14 mouse cellular contexts compared by ENCODE assay signal in the genomic region with DNA sequence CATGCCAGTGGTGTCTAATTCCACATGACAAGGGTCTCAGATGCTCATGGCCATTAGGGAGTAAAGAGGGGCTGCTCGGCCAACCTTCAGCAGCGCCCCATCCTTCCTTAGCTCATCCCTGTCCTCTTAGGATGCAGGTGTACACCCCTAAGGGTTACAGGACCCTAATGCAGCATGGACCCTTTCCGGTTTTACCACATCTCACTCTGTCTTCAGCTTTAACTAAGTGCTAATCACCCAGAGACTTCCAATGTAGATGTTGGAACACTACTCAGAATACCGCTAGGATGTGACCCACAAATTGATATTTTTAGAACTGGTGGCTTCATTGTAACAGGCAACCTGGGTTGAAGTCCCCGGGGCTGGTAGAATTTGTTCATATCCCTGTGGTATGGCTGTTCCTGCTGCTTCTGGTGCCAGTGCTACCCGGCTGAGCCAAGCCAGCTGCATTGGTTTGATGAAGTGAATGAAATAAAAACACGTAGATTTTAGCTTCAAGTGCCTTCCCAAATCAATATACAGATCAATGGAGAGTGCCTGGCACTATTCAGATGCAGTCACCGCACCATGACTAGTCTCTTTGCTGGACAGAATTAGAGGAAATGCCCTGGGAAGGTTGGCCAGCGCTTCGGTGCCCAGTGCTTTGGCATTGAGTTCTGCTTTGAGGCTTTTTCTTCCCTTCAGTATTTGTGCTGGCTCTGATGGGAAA.
A peak's percentile ranks its signal among the peaks of the same experiment; 100 is the strongest.
DNase-seq lines count a peak whose midpoint lies in the region; ATAC-seq and TF ChIP-seq lines count a peak whose summit lies in the region.
"Had no signal": no experiment of that assay in that cellular context is flagged by ENCODE, and none has a peak within 500 bp of the region (broad histone marks: within the 10 kb centered on the region; RNA-seq: fewer than 3 reads in every experiment).

No protein-coding gene starts in this region.

- TF ChIP-seq POLR2A in cerebellum, adult 2 months (IDR thresholded peaks at IDR 0.05; ENCODE audit: borderline replicate concordance, insufficient read depth, low read length) = no peak
- TF ChIP-seq POLR2A in cortical plate, adult 2 months (IDR thresholded peaks at IDR 0.05; ENCODE audit: extremely low read depth, insufficient read depth, low read length) = no peak

- no peak for TF ChIP-seq CTCF in forebrain, postnatal 0 days (IDR thresholded peaks at IDR 0.05; ENCODE audit: low read depth)
- TF ChIP-seq CTCF in cerebellum, adult 2 months (IDR thresholded peaks at IDR 0.05; ENCODE audit: borderline replicate concordance, insufficient read depth, low read depth, low read length) = no peak
- no peak for TF ChIP-seq CTCF in cortical plate, adult 2 months (IDR thresholded peaks at IDR 0.05; ENCODE audit: extremely low read depth, insufficient read depth, low read length)

- 0 out of 2 replicates have a peak overlapping the region, but pooled peaks have one; percentile 21 for H3K27ac ChIP-seq in forebrain, postnatal 0 days (ENCODE audit: low read depth, low read length)
- H3K27ac ChIP-seq in forebrain, embryonic 12.5 days = no peak overlapping the region
- no peak overlapping the region for H3K27ac ChIP-seq in midbrain, embryonic 11.5 days (ENCODE audit: low read depth, low read length)
- no peak overlapping the region for H3K27ac ChIP-seq in midbrain, embryonic 16.5 days (ENCODE audit: low read length)
- H3K27ac ChIP-seq in cerebellum, adult 2 months (ENCODE audit: insufficient read depth, low read length) = peak overlapping the region; percentile 74
- H3K27ac ChIP-seq in cortical plate, adult 2 months (ENCODE audit: insufficient read depth, low read length) = peak overlapping the region; percentile 65
- H3K27ac ChIP-seq: midbrain, embryonic 12.5 days had no signal

- H3K4me3 ChIP-seq in forebrain, postnatal 0 days (ENCODE audit: low read depth, low read length) = no peak overlapping the region
- no peak overlapping the region for H3K4me3 ChIP-seq in forebrain, embryonic 12.5 days (replicated peaks)
- H3K4me3 ChIP-seq in midbrain, embryonic 11.5 days (ENCODE audit: low read depth, low read length) = no peak overlapping the region
- H3K4me3 ChIP-seq in midbrain, embryonic 16.5 days (ENCODE audit: low read depth, low read length) = no peak overlapping the region
- H3K4me3 ChIP-seq in cerebellum, adult 2 months (replicated peaks; ENCODE audit: insufficient read depth, low read depth, low read length) = no peak overlapping the region
- no peak overlapping the region for H3K4me3 ChIP-seq in cortical plate, adult 2 months (ENCODE audit: insufficient read depth, low read length)
- H3K4me3 ChIP-seq: midbrain, embryonic 12.5 days had no signal

- H3K4me2 ChIP-seq in forebrain, postnatal 0 days (ENCODE audit: low read depth) = no peak overlapping the region
- no peak overlapping the region for H3K4me2 ChIP-seq in forebrain, embryonic 12.5 days
- no peak overlapping the region for H3K4me2 ChIP-seq in midbrain, embryonic 11.5 days
- no peak overlapping the region for H3K4me2 ChIP-seq in midbrain, embryonic 16.5 days (ENCODE audit: low read length)
- H3K4me2 ChIP-seq: midbrain, embryonic 12.5 days had no signal

- DNase-seq in forebrain, postnatal 0 days = peak; percentile 46
- peak; percentile 72 for DNase-seq in midbrain, embryonic 11.5 days (ENCODE audit: low spot score, missing footprints)
- peak; percentile 48 to 61 for DNase-seq in cerebellum, adult 2 months
- no peak for DNase-seq in lung, postnatal 14 days
- DNase-seq: adrenal gland, postnatal 14 days; embryo, embryonic 11 days; kidney, adult 18-20 months; kidney, postnatal 25 days; lung, postnatal 4 days; thymus, postnatal 4 days had no signal

- no peaks in the 10 kb centered on the region for H3K4me1 ChIP-seq in forebrain, postnatal 0 days (ENCODE audit: insufficient read depth)
- H3K4me1 ChIP-seq in forebrain, embryonic 12.5 days = no peaks in the 10 kb centered on the region
- H3K4me1 ChIP-seq in midbrain, embryonic 11.5 days (ENCODE audit: control insufficient read depth, insufficient read depth, low read length) = no peaks in the 10 kb centered on the region
- H3K4me1 ChIP-seq in midbrain, embryonic 16.5 days (ENCODE audit: control insufficient read depth, insufficient read depth, low read length) = peaks cover 3% of the 10 kb centered on the region; the same call in 1 of the 2 replicates
- peaks cover 10% of the 10 kb centered on the region for H3K4me1 ChIP-seq in cerebellum, adult 2 months (ENCODE audit: control insufficient read depth, insufficient read depth, low read length)
- H3K4me1 ChIP-seq in cortical plate, adult 2 months (ENCODE audit: control insufficient read depth, insufficient read depth, low read length) = peaks cover 5% of the 10 kb centered on the region; the same call in 1 of the 2 replicates

- WGBS in forebrain, postnatal 0 days = 66% methylated on average over 10 of the region's 10 CpGs
- 94% methylated on average over 10 of the region's 10 CpGs for WGBS in forebrain, embryonic 12.5 days
- WGBS in midbrain, embryonic 11.5 days = 94% methylated on average over 10 of the region's 10 CpGs
- 91% methylated on average over 10 of the region's 10 CpGs for WGBS in midbrain, embryonic 16.5 days
- 19% methylated on average over 10 of the region's 10 CpGs for WGBS in cerebellum, adult 2 months

- no peaks in the 10 kb centered on the region for H3K9me3 ChIP-seq in forebrain, postnatal 0 days (ENCODE audit: low read length)
- H3K9me3 ChIP-seq in forebrain, embryonic 12.5 days = no peaks in the 10 kb centered on the region
- H3K9me3 ChIP-seq in midbrain, embryonic 11.5 days (ENCODE audit: control insufficient read depth, low read length) = no peaks in the 10 kb centered on the region; the same call in 1 of the 2 replicates
- H3K9me3 ChIP-seq in midbrain, embryonic 16.5 days (replicated peaks; ENCODE audit: control insufficient read depth, low read length, poor library complexity, severe bottlenecking) = no peaks in the 10 kb centered on the region
- H3K9me3 ChIP-seq: midbrain, embryonic 12.5 days had no signal

- H3K27me3 ChIP-seq in forebrain, postnatal 0 days (ENCODE audit: insufficient read depth, low read length) = no peaks in the 10 kb centered on the region
- H3K27me3 ChIP-seq in forebrain, embryonic 12.5 days = no peaks in the 10 kb centered on the region
- H3K27me3 ChIP-seq in midbrain, embryonic 11.5 days (ENCODE audit: control insufficient read depth, insufficient read depth, low read length) = no peaks in the 10 kb centered on the region
- no peaks in the 10 kb centered on the region for H3K27me3 ChIP-seq in midbrain, embryonic 16.5 days (ENCODE audit: control insufficient read depth, insufficient read depth, low read depth, low read length)
- H3K27me3 ChIP-seq in cerebellum, adult 2 months (ENCODE audit: control insufficient read depth, insufficient read depth, low read length) = no peaks in the 10 kb centered on the region
- H3K27me3 ChIP-seq: midbrain, embryonic 12.5 days had no signal

- peak; percentile 50 for ATAC-seq in forebrain, postnatal 0 days
- ATAC-seq in forebrain, embryonic 12.5 days (ENCODE audit: low FRiP score) = no peak
- ATAC-seq in midbrain, embryonic 11.5 days (ENCODE audit: low FRiP score) = no peak
- no peak for ATAC-seq in midbrain, embryonic 16.5 days

- H3K36me3 ChIP-seq in forebrain, postnatal 0 days (ENCODE audit: insufficient read depth) = no peaks in the 10 kb centered on the region
- no peaks in the 10 kb centered on the region for H3K36me3 ChIP-seq in forebrain, embryonic 12.5 days (replicated peaks)
- no peaks in the 10 kb centered on the region for H3K36me3 ChIP-seq in midbrain, embryonic 11.5 days (ENCODE audit: control insufficient read depth, insufficient read depth, low read length)
- H3K36me3 ChIP-seq in midbrain, embryonic 16.5 days (ENCODE audit: control insufficient read depth, insufficient read depth, low read length) = no peaks in the 10 kb centered on the region
- H3K36me3 ChIP-seq: midbrain, embryonic 12.5 days had no signal

- no peak overlapping the region for H3K9ac ChIP-seq in forebrain, postnatal 0 days
- H3K9ac ChIP-seq in forebrain, embryonic 12.5 days = no peak overlapping the region
- no peak overlapping the region for H3K9ac ChIP-seq in midbrain, embryonic 11.5 days (ENCODE audit: low read length)
- H3K9ac ChIP-seq in midbrain, embryonic 16.5 days (ENCODE audit: low read depth, low read length) = no peak overlapping the region
- H3K9ac ChIP-seq: midbrain, embryonic 12.5 days had no signal

Comparison
In these comparisons a context has a peak if more than half of its experiments do, and no peak if none do; other contexts are left out.
1. H3K27ac ChIP-seq: peak in forebrain, postnatal 0 days (single experiment), cerebellum, adult 2 months (single experiment) and cortical plate, adult 2 months (single experiment); none in forebrain, embryonic 12.5 days (single experiment), midbrain, embryonic 11.5 days (single experiment) and midbrain, embryonic 16.5 days (single experiment).